Mouse (Mus musculus): ENCODE measurements around the gene Hoxa6. TPM values are rescaled to one million over a fixed set of nuclear protein-coding genes. Genes with fewer than 3 reads are reported as not detected.

Hoxa6 gene
- total RNA-seq (2014; rRNA removed) (not detected in 2 replicates), polyA plus RNA-seq (2012; rRNA removed) (not detected in 2 replicates)

GRCm38 (mm10) chr6:52208072-52208867 is at the start of gene Hoxa6:
Hoxa6 (minus strand) TSS chr6:52208722.
- WGBS = 11% methylated on average over 47 of the region's 47 CpGs
- DNase-seq (ENCODE audit: extremely low read depth, low read depth, low spot score) = no peak
- no peak within 1 kb of the TSS for H3K27ac ChIP-seq (replicated peaks; ENCODE audit: insufficient read depth, low read depth, low read length)

GRCm38 (mm10) chr6:52256956-52257355 is 48.4 kb upstream of the Hoxa6 start:
- peak; percentile 63 for DNase-seq (ENCODE audit: extremely low read depth, low read depth, low spot score)
- no peak for TF ChIP-seq POLR2A (IDR thresholded peaks at IDR 0.05; ENCODE audit: extremely low read depth, insufficient read depth, low read length)
- TF ChIP-seq CTCF (IDR thresholded peaks at IDR 0.05; ENCODE audit: low read depth, low read length) = peak; percentile 67
- 1% methylated on average over 6 of the region's 6 CpGs for WGBS

More at GRCm38 (mm10) chr6:52208072-52208867, at the start of gene Hoxa6:
- Histone ChIP-seq H3K4me1 (ENCODE audit: control insufficient read depth, insufficient read depth, low read length) (no peaks in the 10 kb centered on the region; the same call in 1 of the 2 replicates), H3K4me3 (ENCODE audit: insufficient read depth, low read depth, low read length) (no peak within 1 kb of the TSS), H3K9ac (ENCODE audit: low read depth, low read length) (no peak within 1 kb of the TSS), H3K27me3 (ENCODE audit: control insufficient read depth, insufficient read depth, low read length) (peaks cover 48% of the 10 kb centered on the region), H3K36me3 (ENCODE audit: control insufficient read depth, insufficient read depth, low read length) (no peaks in the 10 kb centered on the region), H3K79me2 (ENCODE audit: control insufficient read depth, insufficient read depth, low read length) (no peaks in the 10 kb centered on the region)
- TF ChIP-seq CTCF (IDR thresholded peaks at IDR 0.05; ENCODE audit: low read depth, low read length) (no peak), POLR2A (IDR thresholded peaks at IDR 0.05; ENCODE audit: extremely low read depth, insufficient read depth, low read length) (no peak)

GRCm38 (mm10) chr6:52253511-52254500 is 45.3 kb upstream of the Hoxa6 start:
- Histone ChIP-seq H3K79me2 (ENCODE audit: control insufficient read depth, insufficient read depth, low read length) (no peaks in the 10 kb centered on the region), H3K4me1 (ENCODE audit: control insufficient read depth, insufficient read depth, low read length) (no peaks in the 10 kb centered on the region), H3K36me3 (ENCODE audit: control insufficient read depth, insufficient read depth, low read length) (no peaks in the 10 kb centered on the region), H3K27ac (replicated peaks; ENCODE audit: insufficient read depth, low read depth, low read length) (no peak overlapping the region), H3K27me3 (ENCODE audit: control insufficient read depth, insufficient read depth, low read length) (peaks cover 44% of the 10 kb centered on the region), H3K9ac (ENCODE audit: low read depth, low read length) (no peak overlapping the region), H3K4me3 (ENCODE audit: insufficient read depth, low read depth, low read length) (no peak overlapping the region)
- no peak for DNase-seq (ENCODE audit: extremely low read depth, low read depth, low spot score)
- 4% methylated on average over 59 of the region's 59 CpGs for WGBS
- TF ChIP-seq POLR2A (IDR thresholded peaks at IDR 0.05; ENCODE audit: extremely low read depth, insufficient read depth, low read length) = no peak
- no peak for TF ChIP-seq CTCF (IDR thresholded peaks at IDR 0.05; ENCODE audit: low read depth, low read length)

More at GRCm38 (mm10) chr6:52256956-52257355, 48.4 kb upstream of the Hoxa6 start:
- Histone ChIP-seq H3K79me2 (ENCODE audit: control insufficient read depth, insufficient read depth, low read length) (no peaks in the 10 kb centered on the region), H3K9ac (ENCODE audit: low read depth, low read length) (no peak overlapping the region), H3K4me3 (ENCODE audit: insufficient read depth, low read depth, low read length) (no peak overlapping the region), H3K4me1 (ENCODE audit: control insufficient read depth, insufficient read depth, low read length) (0 out of 2 replicates have a peak, but pooled peaks cover 2% of the 10 kb centered on the region), H3K27me3 (ENCODE audit: control insufficient read depth, insufficient read depth, low read length) (peaks cover 38% of the 10 kb centered on the region), H3K36me3 (ENCODE audit: control insufficient read depth, insufficient read depth, low read length) (no peaks in the 10 kb centered on the region), H3K27ac (replicated peaks; ENCODE audit: insufficient read depth, low read depth, low read length) (no peak overlapping the region)

- Histone ChIP-seq H3K27ac (replicated peaks; ENCODE audit: insufficient read depth, low read depth, low read length) (no peak overlapping the region), H3K79me2 (ENCODE audit: control insufficient read depth, insufficient read depth, low read length) (no peaks in the 10 kb centered on the region), H3K36me3 (ENCODE audit: control insufficient read depth, insufficient read depth, low read length) (no peaks in the 10 kb centered on the region), H3K4me3 (ENCODE audit: insufficient read depth, low read depth, low read length) (no peak overlapping the region), H3K4me1 (ENCODE audit: control insufficient read depth, insufficient read depth, low read length) (no peaks in the 10 kb centered on the region), H3K9ac (ENCODE audit: low read depth, low read length) (no peak overlapping the region), H3K27me3 (ENCODE audit: control insufficient read depth, insufficient read depth, low read length) (peaks cover 52% of the 10 kb centered on the region)
- TF ChIP-seq POLR2A (IDR thresholded peaks at IDR 0.05; ENCODE audit: extremely low read depth, insufficient read depth, low read length) = no peak
- TF ChIP-seq CTCF (IDR thresholded peaks at IDR 0.05; ENCODE audit: low read depth, low read length) = no peak
- DNase-seq (ENCODE audit: extremely low read depth, low read depth, low spot score) = no peak
- WGBS = 4% methylated on average over 35 of the region's 35 CpGs
Measured at GRCm38 (mm10) chr6:52252775-52253376, 44.4 kb upstream of the Hoxa6 start.

- peaks cover 52% of the 10 kb centered on the region for H3K27me3 ChIP-seq (ENCODE audit: control insufficient read depth, insufficient read depth, low read length)
- H3K4me3 ChIP-seq (ENCODE audit: insufficient read depth, low read depth, low read length) = no peak overlapping the region
- no peaks in the 10 kb centered on the region for H3K4me1 ChIP-seq (ENCODE audit: control insufficient read depth, insufficient read depth, low read length)
- DNase-seq (ENCODE audit: extremely low read depth, low read depth, low spot score) = no peak
- H3K27ac ChIP-seq (replicated peaks; ENCODE audit: insufficient read depth, low read depth, low read length) = no peak overlapping the region
- H3K9ac ChIP-seq (ENCODE audit: low read depth, low read length) = no peak overlapping the region
- no peaks in the 10 kb centered on the region for H3K36me3 ChIP-seq (ENCODE audit: control insufficient read depth, insufficient read depth, low read length)
- TF ChIP-seq CTCF (IDR thresholded peaks at IDR 0.05; ENCODE audit: low read depth, low read length) (no peak), POLR2A (IDR thresholded peaks at IDR 0.05; ENCODE audit: extremely low read depth, insufficient read depth, low read length) (no peak)
- 8% methylated on average over 24 of the region's 24 CpGs for WGBS
- H3K79me2 ChIP-seq (ENCODE audit: control insufficient read depth, insufficient read depth, low read length) = no peaks in the 10 kb centered on the region
Measured at GRCm38 (mm10) chr6:52252016-52252774, 43.7 kb upstream of the Hoxa6 start.
